Mouse (Mus musculus): Measurements from ENCODE around the gene Tmem60.

The Tmem60 gene

DNA sequence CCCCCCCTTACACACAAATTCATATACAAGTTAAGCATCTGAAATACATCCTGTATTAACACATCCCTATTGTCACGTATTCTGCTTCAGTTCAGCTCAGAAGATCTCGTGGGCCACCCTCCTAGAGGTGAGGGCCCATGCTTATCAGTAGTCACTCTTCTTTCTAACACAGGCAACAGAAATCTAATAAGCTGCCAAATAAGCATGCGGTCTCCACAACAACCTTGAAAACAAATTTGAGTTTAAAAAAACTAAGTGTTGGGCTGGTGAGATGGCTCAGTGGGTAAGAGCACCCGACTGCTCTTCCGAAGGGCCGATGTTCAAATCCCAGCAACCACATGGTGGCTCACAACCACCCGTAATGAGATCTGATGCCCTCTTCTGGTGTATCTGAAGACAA lies 24.2 kb downstream of the Tmem60 start:
- DNase-seq (ENCODE audit: low read depth): no peak

DNA sequence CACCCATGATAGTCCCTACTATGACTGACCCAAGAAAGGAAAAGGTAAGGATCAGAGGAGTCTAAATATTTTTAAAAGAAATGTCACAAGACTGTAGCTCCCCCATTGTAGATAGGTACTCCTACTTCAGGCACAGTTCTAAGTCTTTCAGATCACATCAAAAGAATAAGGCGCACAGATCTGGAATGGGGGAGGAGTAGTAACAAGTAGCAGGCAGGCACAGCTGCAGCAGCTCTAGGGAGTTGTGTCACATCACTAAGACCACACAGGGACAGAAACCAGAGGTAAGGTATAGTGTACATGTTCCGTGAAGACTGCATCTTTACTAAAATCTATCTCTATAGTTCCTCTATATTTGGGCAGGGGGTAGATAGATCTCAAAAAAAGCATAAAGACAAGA lies 29.8 kb downstream of the Tmem60 start:
- DNase-seq (ENCODE audit: low read depth): no peak

DNA sequence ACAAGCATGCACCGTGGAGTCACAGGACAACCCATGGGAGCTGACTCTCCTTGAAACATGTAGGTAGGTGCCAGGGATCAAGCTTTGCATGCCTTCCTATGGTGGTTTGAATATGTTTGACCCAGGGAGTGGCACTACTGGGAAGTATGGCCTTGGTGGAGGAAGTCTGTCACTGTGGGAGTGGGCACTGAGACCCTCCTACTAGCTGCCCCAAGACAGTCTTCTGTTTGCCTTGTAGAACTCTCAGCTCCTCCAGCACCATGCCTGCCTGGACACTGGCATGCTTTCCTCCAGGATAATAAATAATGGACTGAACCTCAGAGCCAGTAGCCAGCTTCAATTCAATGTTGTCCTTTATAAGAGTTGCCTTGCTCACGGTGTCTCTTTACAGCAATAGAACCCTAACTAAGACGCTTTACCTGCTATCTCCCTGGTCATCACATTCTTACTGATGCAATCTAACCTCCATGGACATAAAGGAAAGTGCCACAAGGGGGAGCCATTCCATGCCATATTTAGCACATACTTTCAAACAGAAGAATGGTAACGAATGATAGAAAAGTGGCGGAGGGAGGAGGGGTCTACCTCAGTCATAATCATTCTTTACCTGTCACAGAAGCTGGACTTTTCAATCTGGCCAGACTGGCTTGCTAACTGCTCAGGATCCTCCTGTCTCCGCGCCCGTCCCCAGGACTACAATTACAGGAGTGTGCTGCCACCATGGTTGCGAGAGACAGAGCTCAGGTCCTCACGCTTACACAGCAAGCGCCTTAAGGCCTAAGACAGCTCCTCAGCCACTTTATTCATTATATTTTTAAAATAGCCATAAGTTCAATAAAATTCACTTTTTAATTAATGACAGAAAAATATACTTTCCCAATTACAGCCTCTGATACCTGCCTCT lies 31.6 kb downstream of the Tmem60 start:
- DNase-seq (ENCODE audit: low read depth): peak; percentile 87

DNA sequence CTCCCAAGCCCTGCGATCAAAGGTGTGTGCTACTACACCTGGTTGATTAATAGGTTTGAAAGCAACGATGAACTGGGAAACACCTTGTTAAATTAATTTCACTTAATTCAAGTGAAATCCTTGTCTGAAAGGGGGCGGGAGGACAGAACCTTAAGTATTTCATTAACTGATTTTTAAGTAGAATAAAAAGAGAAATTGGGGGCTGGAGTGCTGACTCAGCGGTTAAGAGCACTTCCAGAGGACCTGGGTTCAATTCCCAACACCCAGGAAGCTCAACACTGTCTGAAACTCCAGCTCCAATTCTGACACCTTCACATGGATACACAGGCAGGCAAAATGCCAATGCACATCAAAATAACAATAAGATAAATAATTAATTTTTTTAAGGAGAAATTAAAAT lies 37.0 kb downstream of the Tmem60 start:
- DNase-seq (ENCODE audit: low read depth): no peak

DNA sequence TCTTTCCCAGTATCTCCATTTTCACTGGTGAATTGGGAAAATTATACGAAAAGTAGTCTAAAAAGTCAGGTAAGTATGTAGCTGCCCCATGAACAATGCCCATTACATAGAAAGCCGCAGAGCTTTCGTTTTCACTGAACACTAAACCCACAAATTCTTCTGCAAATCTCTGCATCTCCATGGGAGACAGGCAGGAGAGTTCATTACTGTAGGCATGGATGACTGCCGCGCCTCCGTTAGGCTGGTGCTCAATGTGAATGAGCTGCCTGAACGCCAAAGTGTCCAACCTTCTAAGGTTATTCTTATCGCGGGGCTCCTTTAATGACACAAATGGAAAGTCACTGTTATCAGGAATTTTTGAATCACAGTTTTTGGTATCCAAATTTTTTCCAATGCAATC lies 37.6 kb downstream of the Tmem60 start:
- DNase-seq (ENCODE audit: low read depth): no peak

DNA sequence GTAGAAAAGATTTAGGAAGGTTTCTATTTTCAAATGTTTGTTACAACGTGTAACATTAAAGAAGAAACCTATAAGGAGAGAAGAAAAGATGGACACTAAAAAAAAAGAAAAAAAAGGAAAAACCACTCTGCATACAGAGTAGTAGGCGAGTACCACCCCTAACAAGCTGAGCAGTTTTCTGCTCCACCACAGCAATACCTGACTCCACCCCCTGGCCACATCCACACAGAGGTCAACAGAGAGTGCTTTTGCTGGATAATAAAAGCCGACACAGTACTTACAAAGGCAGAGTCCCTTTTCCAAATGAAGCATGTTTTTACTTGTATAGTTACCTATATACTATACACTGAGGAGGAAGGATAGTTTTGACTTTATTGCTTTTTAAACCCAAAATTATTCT lies 42.6 kb downstream of the Tmem60 start:
- no peak for DNase-seq (ENCODE audit: low read depth)

DNA sequence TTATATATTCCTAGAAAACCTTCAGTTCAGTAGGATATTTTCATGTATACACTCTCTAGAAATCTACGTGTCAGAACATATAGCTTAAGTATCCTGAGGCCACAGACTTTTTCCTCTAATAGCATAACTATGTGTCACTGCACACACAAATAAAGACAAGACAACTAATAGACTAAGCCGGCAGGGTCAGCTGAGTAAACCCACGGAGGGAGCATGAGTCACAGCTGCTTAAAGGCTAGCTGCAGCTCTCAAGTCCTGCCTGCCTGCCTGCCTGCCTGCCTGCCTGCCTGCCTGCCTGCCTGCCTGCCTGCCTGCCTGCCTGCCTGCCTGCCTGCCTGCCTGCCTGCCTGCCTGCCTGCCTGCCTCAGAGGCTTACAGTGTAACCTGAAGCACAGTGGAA lies 43.5 kb downstream of the Tmem60 start:
- no peak for DNase-seq (ENCODE audit: low read depth)

DNA sequence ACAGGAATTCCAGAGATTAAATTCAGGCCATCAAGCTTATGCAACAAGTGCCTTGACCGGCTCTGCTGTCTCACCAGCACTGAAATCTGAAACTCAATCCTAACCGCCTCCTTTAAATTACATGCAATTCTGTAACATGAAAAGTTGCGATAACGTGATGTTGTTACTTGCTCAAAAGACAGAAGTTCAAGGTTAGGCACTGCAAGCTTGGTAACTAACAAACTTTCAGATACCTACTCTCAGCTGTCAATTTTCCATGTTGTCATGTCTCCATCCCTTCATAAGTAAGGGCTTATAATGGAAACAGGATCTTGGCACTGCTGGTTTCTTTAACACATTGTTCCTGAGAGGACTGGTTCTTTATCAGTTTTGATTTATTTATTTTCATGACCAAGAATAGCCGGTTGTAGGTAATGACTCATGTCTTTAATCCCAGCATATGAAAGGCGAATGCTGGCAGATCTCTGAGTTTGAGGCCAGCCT lies 47.7 kb downstream of the Tmem60 start:
- DNase-seq (ENCODE audit: low read depth): no peak

DNA sequence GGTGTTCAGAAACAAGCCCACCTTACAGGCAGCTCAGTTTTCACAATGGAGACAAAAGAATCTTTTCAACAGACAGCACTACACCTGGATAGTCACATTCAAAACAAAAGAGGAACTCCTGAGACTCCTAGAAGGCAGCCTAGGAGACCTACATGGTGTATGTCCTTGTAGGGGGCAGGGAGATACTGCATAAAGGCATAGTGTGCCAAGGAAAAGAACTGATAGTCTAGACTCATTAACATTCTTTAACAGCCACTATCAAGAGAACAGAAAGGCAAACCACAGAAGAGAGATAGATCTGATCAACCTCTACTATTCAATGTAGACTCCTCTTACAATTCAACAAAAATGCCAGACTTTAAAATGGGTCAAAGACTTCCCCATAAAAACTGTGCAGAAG lies 48.4 kb downstream of the Tmem60 start:
- DNase-seq (ENCODE audit: low read depth): no peak

DNA sequence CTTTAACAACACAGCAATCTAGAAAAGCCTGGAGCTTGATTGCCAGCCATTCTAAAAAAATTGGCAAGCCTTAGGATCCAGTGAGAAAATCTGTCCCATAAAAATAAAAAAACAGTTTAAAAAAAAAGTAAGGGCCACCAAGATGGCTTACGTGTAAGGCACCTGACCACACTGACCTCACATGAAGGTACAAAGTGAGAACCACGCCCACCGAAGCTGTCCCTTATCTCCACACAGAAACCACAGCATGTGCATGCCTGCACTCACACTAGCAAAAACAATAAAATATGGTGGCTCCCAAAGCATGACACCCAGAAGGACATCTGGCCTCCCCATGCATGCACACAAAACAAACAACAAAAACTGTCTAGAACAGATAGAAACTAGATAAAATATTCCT lies 49.3 kb downstream of the Tmem60 start:
- peak; percentile 50 for DNase-seq (ENCODE audit: low read depth)

DNA sequence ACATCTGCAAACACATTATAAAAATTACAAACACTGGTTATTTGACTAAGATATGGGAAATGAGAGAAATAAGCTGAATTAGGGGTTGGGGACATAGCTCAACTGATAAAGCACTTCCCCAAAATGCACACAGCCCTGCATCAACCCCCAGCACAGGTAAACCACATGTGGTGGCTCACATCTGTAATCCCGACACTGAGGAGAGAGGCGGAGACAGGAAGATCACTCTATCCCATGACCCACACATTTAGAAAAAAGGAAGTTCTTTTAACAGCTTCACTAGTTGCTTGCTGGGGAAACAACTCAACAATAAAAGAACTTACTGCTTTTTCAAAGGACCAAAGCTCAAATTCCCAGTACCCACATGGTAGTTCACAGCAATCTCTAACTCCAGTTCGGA lies 50.6 kb downstream of the Tmem60 start:
- DNase-seq (ENCODE audit: low read depth): peak; percentile 37

DNA sequence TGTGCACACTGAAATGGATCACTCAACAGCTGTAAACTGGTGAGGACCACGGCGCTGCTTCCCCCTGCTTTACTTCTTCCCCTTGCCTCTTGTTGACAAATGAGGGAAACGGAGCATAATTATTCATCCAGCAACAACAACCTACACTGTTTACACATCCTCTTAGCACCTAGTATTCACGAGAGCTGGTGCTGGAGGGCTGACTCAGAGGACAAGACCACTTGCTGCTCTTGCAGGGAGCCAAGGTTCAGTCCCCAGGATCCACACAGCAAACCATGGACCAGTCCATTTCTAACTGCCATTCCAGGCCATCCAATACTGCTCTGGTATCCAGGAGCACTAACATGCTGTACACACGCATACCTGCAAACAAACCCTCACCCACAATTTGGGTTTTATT lies 53.9 kb downstream of the Tmem60 start:
- DNase-seq (ENCODE audit: low read depth): no peak
